Mouse (Mus musculus): Measurements from ENCODE around the gene Ube2r2. TPM values are rescaled to one million over a fixed set of nuclear protein-coding genes. Genes with fewer than 3 reads are reported as not detected.

Ube2r2 gene
- polyA plus RNA-seq, 1 experiment: 18.8 TPM

DNA sequence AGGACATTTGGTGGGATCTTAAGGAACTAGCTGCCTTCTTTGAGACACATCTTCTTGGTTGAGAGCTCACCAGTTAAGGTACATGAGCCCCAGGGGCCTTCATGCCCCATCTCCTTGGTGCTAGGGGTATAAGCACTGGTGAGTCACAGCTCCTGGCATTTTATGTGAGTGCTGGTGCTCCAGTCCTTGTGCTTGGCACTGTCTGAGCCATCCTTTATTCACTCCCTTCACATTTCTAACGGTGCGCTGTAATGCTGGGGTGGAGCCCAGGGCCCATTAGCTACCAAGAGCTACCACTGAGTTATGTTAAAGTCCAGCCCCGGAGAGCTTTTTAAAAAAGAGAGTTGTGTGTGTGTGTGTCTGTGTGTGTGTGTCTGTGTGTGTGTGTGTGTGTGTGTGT lies 17.6 kb downstream of the Ube2r2 start:
- TF ChIP-seq POLR2A (IDR thresholded peaks at IDR 0.05; ENCODE audit: control insufficient read depth, low read depth, low read length): no peak
- H3K4me1 ChIP-seq (ENCODE audit: control insufficient read depth, insufficient read depth, low read length): no peaks in the 10 kb centered on the region
- no peak overlapping the region for H3K27ac ChIP-seq (ENCODE audit: control insufficient read depth, insufficient read depth, low read depth, low read length)
- no peaks in the 10 kb centered on the region for H3K36me3 ChIP-seq (ENCODE audit: control insufficient read depth, insufficient read depth, low read length)
- no peak overlapping the region for H3K4me3 ChIP-seq (ENCODE audit: control insufficient read depth, low read depth, low read length)
- H3K27me3 ChIP-seq (ENCODE audit: control insufficient read depth, insufficient read depth, low read length): no peaks in the 10 kb centered on the region

DNA sequence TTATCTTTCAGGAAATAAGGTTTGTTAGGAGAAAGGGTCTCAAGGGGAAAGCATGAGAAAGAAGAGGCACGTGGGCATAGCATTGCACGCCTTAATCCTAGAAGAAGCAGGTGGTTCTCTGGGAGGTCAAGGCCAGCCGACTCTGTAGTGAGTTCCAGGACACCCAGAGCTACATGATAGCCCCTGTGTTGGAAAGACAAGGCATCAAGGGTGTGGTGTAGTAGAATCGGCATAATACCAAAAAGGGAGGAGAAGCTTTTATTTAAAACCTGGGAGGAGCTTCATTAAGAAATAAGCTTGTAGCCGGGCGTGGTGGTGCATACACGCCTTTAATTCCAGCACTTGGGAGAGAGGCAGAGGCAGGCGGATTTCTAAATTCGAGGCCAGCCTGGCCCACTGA lies 21.4 kb downstream of the Ube2r2 start:
- no peak overlapping the region for H3K27ac ChIP-seq (ENCODE audit: control insufficient read depth, insufficient read depth, low read depth, low read length)
- no peaks in the 10 kb centered on the region for H3K4me1 ChIP-seq (ENCODE audit: control insufficient read depth, insufficient read depth, low read length)
- no peaks in the 10 kb centered on the region for H3K27me3 ChIP-seq (ENCODE audit: control insufficient read depth, insufficient read depth, low read length)
- no peak for TF ChIP-seq CTCF (IDR thresholded peaks at IDR 0.05; ENCODE audit: control insufficient read depth, insufficient read depth, insufficient replicate concordance, low read depth, low read length)
- no peak for TF ChIP-seq POLR2A (IDR thresholded peaks at IDR 0.05; ENCODE audit: control insufficient read depth, low read depth, low read length)
- no peaks in the 10 kb centered on the region for H3K36me3 ChIP-seq (ENCODE audit: control insufficient read depth, insufficient read depth, low read length)
- no peak overlapping the region for H3K4me3 ChIP-seq (ENCODE audit: control insufficient read depth, low read depth, low read length)

DNA sequence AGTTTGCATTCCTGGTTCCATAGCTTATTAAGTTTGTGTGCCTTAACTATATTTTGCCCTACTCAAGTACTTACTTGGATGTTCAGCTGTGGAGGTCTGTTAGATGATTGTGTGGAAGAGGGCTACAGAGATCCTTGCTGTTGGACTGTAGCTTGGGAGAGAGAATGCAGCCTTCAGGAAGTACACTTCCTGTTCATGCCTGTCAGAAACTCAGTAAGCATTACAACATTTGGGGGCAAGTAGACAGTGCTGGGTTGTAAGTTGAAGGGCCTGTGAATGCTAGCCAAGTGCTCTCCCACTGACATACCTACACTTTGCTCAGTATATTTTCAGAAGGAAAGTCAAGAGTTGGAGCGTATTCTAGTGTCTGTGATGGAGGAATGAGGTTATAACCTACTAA lies 22.7 kb downstream of the Ube2r2 start:
- H3K27ac ChIP-seq (ENCODE audit: control insufficient read depth, insufficient read depth, low read depth, low read length): no peak overlapping the region
- TF ChIP-seq CTCF (IDR thresholded peaks at IDR 0.05; ENCODE audit: control insufficient read depth, insufficient read depth, insufficient replicate concordance, low read depth, low read length): no peak
- no peak for TF ChIP-seq POLR2A (IDR thresholded peaks at IDR 0.05; ENCODE audit: control insufficient read depth, low read depth, low read length)
- no peaks in the 10 kb centered on the region for H3K4me1 ChIP-seq (ENCODE audit: control insufficient read depth, insufficient read depth, low read length)
- no peaks in the 10 kb centered on the region for H3K36me3 ChIP-seq (ENCODE audit: control insufficient read depth, insufficient read depth, low read length)
- H3K4me3 ChIP-seq (ENCODE audit: control insufficient read depth, low read depth, low read length): no peak overlapping the region
- no peaks in the 10 kb centered on the region for H3K27me3 ChIP-seq (ENCODE audit: control insufficient read depth, insufficient read depth, low read length)

DNA sequence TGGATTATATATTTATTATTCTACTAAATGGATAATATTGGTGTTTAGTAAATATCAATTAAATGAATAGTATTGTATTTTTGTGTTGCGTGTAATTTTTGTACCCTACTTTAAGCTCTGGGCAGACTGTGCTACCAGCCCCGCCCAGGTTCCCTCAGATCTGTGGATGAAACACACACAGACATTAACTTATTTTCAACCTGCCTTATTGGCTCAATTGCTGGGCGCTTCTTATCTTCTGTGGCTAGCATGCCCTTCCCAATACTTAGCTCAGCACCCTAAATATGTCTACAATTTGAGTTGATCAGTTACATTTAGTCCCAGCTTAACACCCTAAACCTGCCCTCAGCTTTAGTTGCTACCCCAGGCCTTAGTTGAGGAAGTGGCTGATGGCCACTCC lies 25.7 kb downstream of the Ube2r2 start:
- Histone ChIP-seq H3K4me1 (ENCODE audit: control insufficient read depth, insufficient read depth, low read length) (no peaks in the 10 kb centered on the region), H3K27me3 (ENCODE audit: control insufficient read depth, insufficient read depth, low read length) (no peaks in the 10 kb centered on the region), H3K4me3 (ENCODE audit: control insufficient read depth, low read depth, low read length) (no peak overlapping the region), H3K36me3 (ENCODE audit: control insufficient read depth, insufficient read depth, low read length) (no peaks in the 10 kb centered on the region), H3K27ac (ENCODE audit: control insufficient read depth, insufficient read depth, low read depth, low read length) (no peak overlapping the region)
- TF ChIP-seq POLR2A (IDR thresholded peaks at IDR 0.05; ENCODE audit: control insufficient read depth, low read depth, low read length) (no peak), CTCF (IDR thresholded peaks at IDR 0.05; ENCODE audit: control insufficient read depth, insufficient read depth, insufficient replicate concordance, low read depth, low read length) (no peak)

DNA sequence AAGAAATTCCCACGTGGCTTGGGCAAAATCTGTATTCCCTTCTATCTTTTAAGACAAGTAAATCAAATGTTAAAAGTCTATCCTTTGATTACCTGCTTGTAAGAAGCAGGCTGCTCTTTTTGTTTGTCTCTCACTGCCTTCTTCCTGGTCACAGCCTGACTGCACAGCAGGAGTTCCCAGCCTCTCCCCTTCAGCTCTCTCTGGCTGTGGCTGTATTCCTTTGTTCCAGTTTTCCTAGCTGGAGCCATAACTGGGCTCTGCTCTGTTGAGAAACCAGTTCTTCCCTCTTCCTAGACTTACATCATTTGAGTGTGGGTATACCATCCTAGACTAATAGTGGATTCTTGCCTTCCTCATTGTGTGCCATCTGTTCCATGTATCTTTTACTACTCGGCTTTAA lies 29.4 kb downstream of the Ube2r2 start:
- no peak for TF ChIP-seq CTCF (IDR thresholded peaks at IDR 0.05; ENCODE audit: control insufficient read depth, insufficient read depth, insufficient replicate concordance, low read depth, low read length)
- TF ChIP-seq POLR2A (IDR thresholded peaks at IDR 0.05; ENCODE audit: control insufficient read depth, low read depth, low read length): no peak
- H3K4me1 ChIP-seq (ENCODE audit: control insufficient read depth, insufficient read depth, low read length): no peaks in the 10 kb centered on the region
- no peak overlapping the region for H3K27ac ChIP-seq (ENCODE audit: control insufficient read depth, insufficient read depth, low read depth, low read length)
- no peaks in the 10 kb centered on the region for H3K27me3 ChIP-seq (ENCODE audit: control insufficient read depth, insufficient read depth, low read length)
- no peaks in the 10 kb centered on the region for H3K36me3 ChIP-seq (ENCODE audit: control insufficient read depth, insufficient read depth, low read length)
- no peak overlapping the region for H3K4me3 ChIP-seq (ENCODE audit: control insufficient read depth, low read depth, low read length)

DNA sequence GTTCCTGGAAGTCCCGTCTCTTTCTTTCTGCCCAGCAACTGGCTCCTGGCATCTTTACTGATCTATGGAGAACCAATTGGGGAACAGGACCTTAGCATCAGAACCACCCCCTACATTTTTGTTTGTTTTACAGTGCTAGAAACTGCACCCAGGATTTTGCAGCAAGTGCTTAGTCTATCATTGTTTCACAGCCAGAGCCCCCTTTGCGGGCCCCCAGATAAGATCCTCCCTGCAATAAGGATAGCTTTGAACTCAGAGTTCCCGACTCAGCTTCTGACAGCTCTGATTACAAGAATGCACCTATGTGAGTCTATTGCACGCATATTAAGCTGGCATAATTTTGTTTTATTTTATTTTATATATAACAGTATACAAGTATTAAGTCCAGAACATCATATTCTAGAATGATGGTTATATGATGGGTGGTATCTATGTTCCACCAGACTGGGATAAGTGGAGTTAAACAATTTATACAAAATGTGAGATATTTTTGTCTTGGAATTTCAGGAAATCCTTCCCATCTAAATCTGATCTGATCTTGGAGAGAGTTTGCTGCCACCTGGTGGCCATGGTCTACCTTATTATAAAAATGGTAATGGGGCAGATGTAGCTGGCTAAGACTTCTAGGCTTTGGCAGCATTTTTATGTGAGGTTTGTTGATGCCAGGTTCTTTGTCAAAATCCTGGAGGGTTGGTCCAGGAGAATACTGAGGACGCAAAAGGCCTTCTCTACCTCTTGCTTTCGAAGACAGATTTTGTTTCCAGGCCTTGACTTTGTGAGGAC lies 30.3 kb downstream of the Ube2r2 start:
- Histone ChIP-seq H3K27ac (ENCODE audit: control insufficient read depth, insufficient read depth, low read depth, low read length) (no peak overlapping the region), H3K4me3 (ENCODE audit: control insufficient read depth, low read depth, low read length) (no peak overlapping the region), H3K27me3 (ENCODE audit: control insufficient read depth, insufficient read depth, low read length) (no peaks in the 10 kb centered on the region), H3K36me3 (ENCODE audit: control insufficient read depth, insufficient read depth, low read length) (no peaks in the 10 kb centered on the region), H3K4me1 (ENCODE audit: control insufficient read depth, insufficient read depth, low read length) (no peaks in the 10 kb centered on the region)
- no peak for TF ChIP-seq CTCF (IDR thresholded peaks at IDR 0.05; ENCODE audit: control insufficient read depth, insufficient read depth, insufficient replicate concordance, low read depth, low read length)
- no peak for TF ChIP-seq POLR2A (IDR thresholded peaks at IDR 0.05; ENCODE audit: control insufficient read depth, low read depth, low read length)

DNA sequence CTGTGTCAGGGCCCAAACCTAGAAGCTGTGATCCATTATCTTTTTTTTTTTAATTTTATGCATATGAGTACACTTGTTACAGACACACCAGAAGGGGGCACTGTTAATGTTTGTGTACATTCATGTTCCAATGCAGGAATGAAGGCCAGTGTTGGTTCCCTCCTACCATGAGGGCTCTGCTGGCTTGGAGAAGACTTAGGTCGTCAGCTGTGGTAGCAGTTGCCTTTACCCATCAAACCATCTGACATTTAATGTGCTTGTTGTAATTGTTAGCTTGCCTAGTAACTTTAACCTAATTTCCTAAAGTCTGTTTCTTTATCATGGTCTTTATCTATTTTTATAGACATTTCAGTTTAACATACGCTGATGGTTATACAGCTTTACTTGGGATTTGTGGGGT lies 35.4 kb downstream of the Ube2r2 start:
- H3K27ac ChIP-seq (ENCODE audit: control insufficient read depth, insufficient read depth, low read depth, low read length): no peak overlapping the region
- H3K36me3 ChIP-seq (ENCODE audit: control insufficient read depth, insufficient read depth, low read length): no peaks in the 10 kb centered on the region
- no peak overlapping the region for H3K4me3 ChIP-seq (ENCODE audit: control insufficient read depth, low read depth, low read length)
- TF ChIP-seq POLR2A (IDR thresholded peaks at IDR 0.05; ENCODE audit: control insufficient read depth, low read depth, low read length): no peak
- H3K27me3 ChIP-seq (ENCODE audit: control insufficient read depth, insufficient read depth, low read length): no peaks in the 10 kb centered on the region
- H3K4me1 ChIP-seq (ENCODE audit: control insufficient read depth, insufficient read depth, low read length): no peaks in the 10 kb centered on the region

DNA sequence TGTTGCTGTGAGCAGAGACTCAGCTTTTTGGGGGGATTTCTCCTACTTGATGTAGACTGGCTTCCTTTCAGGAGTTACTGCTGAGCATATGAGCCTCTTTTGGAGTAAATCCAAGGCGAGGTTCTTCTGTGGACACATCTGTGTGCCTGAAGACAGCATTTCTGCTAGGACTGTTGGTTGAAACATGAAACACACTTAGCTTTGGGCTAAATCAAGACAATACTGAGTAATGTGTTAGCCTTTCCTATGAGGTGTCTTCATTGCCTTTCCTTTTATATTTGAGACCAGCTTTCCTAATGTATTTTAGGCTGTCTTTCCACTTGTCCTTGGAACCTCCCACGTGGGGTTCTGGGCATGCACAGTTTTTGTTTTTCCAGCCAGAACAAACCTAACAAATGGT lies 39.1 kb downstream of the Ube2r2 start:
- Histone ChIP-seq H3K4me1 (ENCODE audit: control insufficient read depth, insufficient read depth, low read length) (no peaks in the 10 kb centered on the region), H3K36me3 (ENCODE audit: control insufficient read depth, insufficient read depth, low read length) (no peaks in the 10 kb centered on the region), H3K27ac (ENCODE audit: control insufficient read depth, insufficient read depth, low read depth, low read length) (no peak overlapping the region), H3K4me3 (ENCODE audit: control insufficient read depth, low read depth, low read length) (no peak overlapping the region), H3K27me3 (ENCODE audit: control insufficient read depth, insufficient read depth, low read length) (no peaks in the 10 kb centered on the region)
- TF ChIP-seq POLR2A (IDR thresholded peaks at IDR 0.05; ENCODE audit: control insufficient read depth, low read depth, low read length) (no peak), CTCF (IDR thresholded peaks at IDR 0.05; ENCODE audit: control insufficient read depth, insufficient read depth, insufficient replicate concordance, low read depth, low read length) (no peak)

Data from testis, adult 2 months (tissue).